Mouse (Mus musculus): ENCODE data around the gene Foxred2.

GRCm38 (mm10) chr15:78001400-78001799 lies 44.9 kb upstream of the Foxred2 start:
- TF ChIP-seq CTCF (IDR thresholded peaks at IDR 0.05; ENCODE audit: extremely low read depth, insufficient read depth, insufficient read length, insufficient replicate concordance) (no peak), POLR2A (IDR thresholded peaks at IDR 0.05; ENCODE audit: low read depth, low read length) (no peak)
